ENCODE assay signal across 12 mouse cellular contexts in genomic region chr19:46863236-46863927, GRCm38 (mm10).
A peak's percentile ranks its signal among the peaks of the same experiment; 100 is the strongest.
DNase-seq lines count a peak whose midpoint lies in the region; ATAC-seq and TF ChIP-seq lines count a peak whose summit lies in the region.
"Had no signal": no experiment of that assay in that cellular context is flagged by ENCODE, and none has a peak within 500 bp of the region (broad histone marks: within the 10 kb centered on the region; RNA-seq: fewer than 3 reads in every experiment).

No protein-coding gene starts in this region.

- no peaks in the 10 kb centered on the region for H3K9me3 ChIP-seq in CH12.LX (replicated peaks; ENCODE audit: low read length)
- no peaks in the 10 kb centered on the region for H3K9me3 ChIP-seq in midbrain, embryonic 10.5 days (replicated peaks)
- H3K9me3 ChIP-seq: embryonic facial prominence, embryonic 15.5 days; limb, embryonic 12.5 days; neural tube, embryonic 13.5 days had no signal

- H3K27ac ChIP-seq in CH12.LX (ENCODE audit: insufficient read depth, low read depth): no peak overlapping the region
- H3K27ac ChIP-seq in midbrain, embryonic 10.5 days (replicated peaks): no peak overlapping the region
- H3K27ac ChIP-seq: embryonic facial prominence, embryonic 15.5 days; limb, embryonic 12.5 days; neural tube, embryonic 13.5 days had no signal

- no peak for TF ChIP-seq POLR2A in CH12.LX (IDR thresholded peaks at IDR 0.05; ENCODE audit: low read depth, low read length)

- in situ Hi-C loops in CH12.LX (cut with MboI; ENCODE audit: low pct_ligation_motif_present, low pct_unique_long_range_greater_than_20kb, low sequenced_read_pairs): no loop called here

- no peaks in the 10 kb centered on the region for H3K27me3 ChIP-seq in CH12.LX (replicated peaks)
- H3K27me3 ChIP-seq in midbrain, embryonic 10.5 days (ENCODE audit: low read depth, poor library complexity, severe bottlenecking): no peaks in the 10 kb centered on the region
- H3K27me3 ChIP-seq: embryonic facial prominence, embryonic 15.5 days; limb, embryonic 12.5 days; neural tube, embryonic 13.5 days had no signal

- WGBS in midbrain, embryonic 10.5 days: 86% methylated on average over 17 of the region's 17 CpGs

- dilution Hi-C loops in CH12.LX (cut with MboI; ENCODE audit: extremely low pct_ligation_motif_present, extremely low pct_unique_long_range_greater_than_20kb, low sequenced_read_pairs): no loop called here

- H3K4me3 ChIP-seq in CH12.LX (replicated peaks in 1 of 3; ENCODE audit: low read depth in 2 of 3, low read length in 2 of 3, poor library complexity in 1 of 3): no peak overlapping the region
- H3K4me3 ChIP-seq in midbrain, embryonic 10.5 days: no peak overlapping the region
- H3K4me3 ChIP-seq: embryonic facial prominence, embryonic 15.5 days; limb, embryonic 12.5 days; neural tube, embryonic 13.5 days had no signal

- no peaks in the 10 kb centered on the region for H3K79me2 ChIP-seq in CH12.LX (replicated peaks; ENCODE audit: control insufficient read depth, extremely low read depth, insufficient read depth, poor library complexity, severe bottlenecking)

- ATAC-seq in megakaryocyte, adult 5-6 weeks (ENCODE audit: poor library complexity, severe bottlenecking): peak; percentile 94
- ATAC-seq: intestine, embryonic 16.5 days had no signal

- H3K4me2 ChIP-seq in CH12.LX (ENCODE audit: insufficient read depth, low read depth, poor library complexity, severe bottlenecking): no peak overlapping the region
- H3K4me2 ChIP-seq: embryonic facial prominence, embryonic 15.5 days; limb, embryonic 12.5 days; neural tube, embryonic 13.5 days had no signal

- H3K9ac ChIP-seq in CH12.LX (ENCODE audit: insufficient read depth, low read depth): no peak overlapping the region
- H3K9ac ChIP-seq: embryonic facial prominence, embryonic 15.5 days; limb, embryonic 12.5 days; neural tube, embryonic 13.5 days had no signal

- DNase-seq in CH12.LX (ENCODE audit: extremely low read depth): peak; percentile 21
- DNase-seq in adrenal gland, postnatal 10 days: peak; percentile 51
- DNase-seq in cerebellum, postnatal 25 days: peak; percentile 62 to 78
- DNase-seq in ovary, postnatal 14 days (ENCODE audit: low spot score): no peak
- no peak for DNase-seq in frontal cortex, postnatal 36 days (ENCODE audit: low spot score in 2 of 2)
- DNase-seq in midbrain, embryonic 10.5 days (ENCODE audit: low spot score): no peak
- DNase-seq: heart, adult 11 months had no signal

- no peak for TF ChIP-seq CTCF in CH12.LX (conservative IDR thresholded peaks at IDR 0.05 in 1 of 2, IDR thresholded peaks at IDR 0.05 in 1 of 2; ENCODE audit: low read depth in 2 of 2, low read length in 2 of 2)

- no peak for TF ChIP-seq EP300 in CH12.LX (IDR thresholded peaks at IDR 0.05; ENCODE audit: low read length)

- TF ChIP-seq RAD21 in CH12.LX (IDR thresholded peaks at IDR 0.05; ENCODE audit: low read depth, low read length): no peak

- H3K36me3 ChIP-seq in CH12.LX (replicated peaks in 1 of 2; ENCODE audit: control insufficient read depth in 1 of 2, insufficient read depth in 1 of 2, low read length in 1 of 2): peaks cover 0 to 2% of the 10 kb centered on the region in 2 experiments
- H3K36me3 ChIP-seq in midbrain, embryonic 10.5 days: no peaks in the 10 kb centered on the region
- H3K36me3 ChIP-seq: embryonic facial prominence, embryonic 15.5 days; limb, embryonic 12.5 days; neural tube, embryonic 13.5 days had no signal

- H3K4me1 ChIP-seq in CH12.LX (ENCODE audit: control insufficient read depth in 1 of 2, insufficient read depth in 2 of 2): peaks cover 4 to 5% of the 10 kb centered on the region in 2 experiments; a peak in 1 of 4 replicates
- H3K4me1 ChIP-seq in midbrain, embryonic 10.5 days: 0 out of 2 replicates have a peak, but pooled peaks cover 4% of the 10 kb centered on the region
- H3K4me1 ChIP-seq: limb, embryonic 12.5 days; neural tube, embryonic 13.5 days had no signal

TF ChIP-seq in CH12.LX, 34 proteins besides CTCF, POLR2A, EP300 and RAD21:
- TF ChIP-seq HCFC1 (IDR thresholded peaks at IDR 0.05; ENCODE audit: low read depth, low read length) (no peak), CHD2 (IDR thresholded peaks at IDR 0.05; ENCODE audit: low read length) (no peak), PAX5 (IDR thresholded peaks at IDR 0.05; ENCODE audit: low read length) (no peak), CHD1 (IDR thresholded peaks at IDR 0.05; ENCODE audit: low read depth, low read length) (no peak), MEF2A (IDR thresholded peaks at IDR 0.05; ENCODE audit: borderline replicate concordance, low read depth, low read length) (no peak), JUN (IDR thresholded peaks at IDR 0.05; ENCODE audit: insufficient read depth, low read depth, low read length) (no peak), SMC3 (IDR thresholded peaks at IDR 0.05; ENCODE audit: low read depth, low read length) (no peak), MAX (IDR thresholded peaks at IDR 0.05; ENCODE audit: low read length) (no peak), TCF12 (IDR thresholded peaks at IDR 0.05; ENCODE audit: low read depth, low read length) (no peak), UBTF (IDR thresholded peaks at IDR 0.05; ENCODE audit: low read depth, low read length) (no peak)

Comparison
In these comparisons a context has a peak if more than half of its experiments do, and no peak if none do; other contexts are left out.
1. DNase-seq: peak in CH12.LX (single experiment), adrenal gland, postnatal 10 days (single experiment) and cerebellum, postnatal 25 days (2 of 2); none in ovary, postnatal 14 days (single experiment), frontal cortex, postnatal 36 days (0 of 2) and midbrain, embryonic 10.5 days (single experiment).